Mouse (Mus musculus): ENCODE data around the gene Dab2ip.

The Dab2ip gene

GRCm38 (mm10) chr2:35558826-35559550, 922 bp downstream of the Dab2ip start:
- DNase-seq (ENCODE audit: low read depth), result no peak

- DNase-seq (ENCODE audit: low read depth), result no peak
Observed at GRCm38 (mm10) chr2:35559551-35559835, 1.4 kb downstream of the Dab2ip start.

DNA sequence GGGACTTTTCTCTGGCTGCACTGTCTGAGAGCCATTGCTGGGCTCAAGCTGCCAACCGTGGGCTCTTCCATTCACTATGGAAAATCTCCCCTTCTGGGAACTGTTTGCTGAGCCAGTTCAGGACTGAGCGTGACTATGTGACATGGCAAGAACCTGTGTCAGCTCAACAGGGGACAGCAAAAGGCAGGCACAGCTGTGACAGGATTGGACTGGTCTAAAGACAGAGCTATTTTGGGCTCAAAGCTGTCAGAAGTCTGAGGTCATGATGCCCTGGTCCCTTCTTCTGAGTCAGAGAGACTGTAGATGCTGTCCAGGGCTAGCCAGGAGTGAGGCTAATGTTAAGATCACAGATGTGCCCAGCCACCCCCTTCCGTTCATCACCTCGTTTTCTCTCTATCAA, 5.7 kb downstream of the Dab2ip start:
- DNase-seq (ENCODE audit: low read depth), result no peak

- DNase-seq (ENCODE audit: low read depth), result no peak
Observed at GRCm38 (mm10) chr2:35565051-35565836, 7.2 kb downstream of the Dab2ip start.

DNA sequence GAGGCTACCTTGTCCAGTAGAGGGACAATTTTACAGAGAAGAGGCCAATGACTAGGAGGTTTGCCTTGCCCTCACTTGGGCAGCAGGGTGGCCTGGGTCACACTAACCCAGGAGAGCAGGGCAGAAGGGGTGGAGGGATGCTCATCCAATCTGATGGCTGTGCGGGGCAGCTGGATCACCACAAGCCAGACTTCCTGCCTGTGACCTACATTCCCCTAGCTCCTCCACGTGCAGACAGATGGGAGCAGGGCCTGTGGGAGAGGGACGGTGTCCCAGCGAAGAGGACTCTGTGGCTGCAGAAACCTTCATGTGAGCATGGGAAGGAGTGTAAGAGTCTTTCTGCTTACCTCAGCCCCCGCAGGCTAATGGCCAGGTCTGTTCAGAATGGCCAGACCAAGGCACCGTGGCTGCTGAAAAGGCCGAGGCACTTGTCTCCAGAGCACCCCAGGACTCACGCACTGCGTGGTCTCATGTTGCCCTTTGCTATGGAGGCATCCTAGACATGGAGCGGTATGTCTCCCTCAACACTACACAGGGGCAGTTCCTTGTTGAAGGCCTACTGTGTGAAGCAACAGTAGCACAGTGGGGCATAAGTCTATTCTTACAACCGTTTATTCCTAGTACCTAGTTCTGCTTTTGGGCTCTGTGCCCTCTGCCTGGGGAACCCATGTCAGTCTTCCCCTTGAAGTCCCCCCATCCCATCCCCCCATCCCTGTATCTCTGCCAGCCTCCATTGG, 9.1 kb downstream of the Dab2ip start:
- no peak for DNase-seq (ENCODE audit: low read depth)

GRCm38 (mm10) chr2:35567694-35568149, 9.7 kb downstream of the Dab2ip start:
- no peak for DNase-seq (ENCODE audit: low read depth)

DNA sequence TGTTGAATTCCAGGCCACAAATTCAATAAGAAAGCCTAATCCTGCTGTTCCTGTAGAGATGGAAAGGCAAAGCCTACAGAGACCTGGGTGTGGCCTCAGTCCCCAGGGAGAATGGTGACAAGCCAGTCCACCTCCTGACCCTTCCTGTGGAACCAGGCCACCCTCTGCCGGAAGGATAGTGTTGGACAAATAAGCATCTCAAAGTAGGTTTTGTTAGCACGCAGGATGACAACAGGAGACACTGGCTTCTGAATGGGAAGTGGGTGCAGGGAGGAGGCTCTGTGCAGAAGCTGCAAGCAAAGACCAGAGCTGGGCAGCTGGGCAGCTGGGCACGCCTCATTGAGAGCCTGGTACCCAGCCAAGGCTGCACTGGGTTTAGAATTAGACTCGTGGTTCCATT, 12.7 kb downstream of the Dab2ip start:
- DNase-seq (ENCODE audit: low read depth), result no peak

GRCm38 (mm10) chr2:35574643-35575042, 16.6 kb downstream of the Dab2ip start:
- DNase-seq (ENCODE audit: low read depth), result no peak

DNA sequence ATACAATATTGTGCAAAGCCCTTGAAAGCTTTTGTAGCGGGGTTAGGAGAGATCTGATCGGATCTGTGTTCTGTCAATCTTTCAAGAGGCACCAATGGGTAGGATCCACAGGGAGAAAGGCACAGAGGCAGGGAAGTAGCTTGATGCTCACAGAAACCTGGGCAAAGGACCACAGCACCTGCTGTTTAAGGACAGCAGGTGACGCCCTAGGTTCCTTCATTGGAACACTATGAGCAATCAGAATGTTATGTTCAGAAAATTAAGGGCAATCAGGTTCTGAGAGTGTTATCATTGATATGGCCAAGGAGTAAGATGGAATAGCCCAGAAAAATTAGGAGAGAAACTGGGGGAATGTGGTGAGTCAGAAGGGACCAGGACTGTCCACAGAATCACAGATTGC, 18.6 kb downstream of the Dab2ip start:
- DNase-seq (ENCODE audit: low read depth), result no peak

- no peak for DNase-seq (ENCODE audit: low read depth)
Observed at GRCm38 (mm10) chr2:35580111-35580510, 22.0 kb downstream of the Dab2ip start.

GRCm38 (mm10) chr2:35581501-35582340, 23.7 kb downstream of the Dab2ip start:
- no peak for DNase-seq (ENCODE audit: low read depth)

DNA sequence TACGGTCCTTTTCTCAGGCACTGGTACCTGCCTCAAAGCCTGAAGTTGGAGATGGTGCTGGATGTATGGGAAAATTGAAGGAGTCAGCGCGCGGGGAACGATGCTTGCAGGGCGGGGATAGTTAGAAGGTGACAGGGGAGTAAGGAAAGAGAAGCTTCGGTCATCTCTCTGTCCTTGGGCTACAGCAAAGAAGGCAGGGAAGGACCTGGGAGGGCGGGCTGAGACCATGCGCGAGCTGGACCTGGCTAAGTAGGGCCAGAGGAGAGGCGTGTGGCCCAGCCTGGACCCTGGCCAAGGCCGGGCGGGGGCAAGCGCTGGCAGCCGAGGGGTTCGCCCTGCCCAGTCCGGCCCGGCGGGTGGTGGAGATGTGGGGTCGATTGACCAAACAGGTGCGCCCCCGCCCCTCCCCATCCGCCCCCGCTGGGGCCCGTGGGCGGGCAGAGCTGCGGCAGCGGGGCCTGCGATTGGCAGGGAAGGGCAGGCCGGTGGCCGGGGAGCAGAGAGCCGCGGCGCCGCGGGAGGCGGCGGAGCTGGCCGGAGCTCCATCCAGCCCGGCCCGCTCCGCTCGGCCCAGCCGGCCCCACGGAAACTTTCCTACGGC, 24.4 kb downstream of the Dab2ip start:
- DNase-seq (ENCODE audit: low read depth), result no peak

- DNase-seq (ENCODE audit: low read depth), result no peak
Observed at GRCm38 (mm10) chr2:35583406-35583805, 25.3 kb downstream of the Dab2ip start.

DNA sequence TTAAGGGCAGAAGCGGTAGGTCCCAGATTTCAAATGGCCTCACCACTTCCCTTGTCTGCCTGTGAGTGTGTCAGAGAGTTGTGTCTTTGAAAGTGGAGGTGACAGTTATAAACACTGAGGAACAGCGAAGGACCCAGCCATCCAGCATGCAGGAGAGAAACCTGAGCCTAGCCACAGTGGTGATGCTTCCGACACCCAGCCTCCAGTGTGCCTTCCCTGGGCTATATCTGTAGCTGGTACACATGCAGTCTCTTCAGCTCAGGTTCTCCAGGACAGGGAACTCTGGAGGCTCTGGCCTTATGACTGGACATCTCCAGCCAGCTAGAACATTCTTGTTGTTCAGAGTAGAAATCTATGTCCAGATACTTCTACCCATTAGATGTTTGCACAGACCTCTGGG, 25.9 kb downstream of the Dab2ip start:
- no peak for DNase-seq (ENCODE audit: low read depth)

GRCm38 (mm10) chr2:35588368-35588767, 30.3 kb downstream of the Dab2ip start:
- DNase-seq (ENCODE audit: low read depth), result no peak

DNA sequence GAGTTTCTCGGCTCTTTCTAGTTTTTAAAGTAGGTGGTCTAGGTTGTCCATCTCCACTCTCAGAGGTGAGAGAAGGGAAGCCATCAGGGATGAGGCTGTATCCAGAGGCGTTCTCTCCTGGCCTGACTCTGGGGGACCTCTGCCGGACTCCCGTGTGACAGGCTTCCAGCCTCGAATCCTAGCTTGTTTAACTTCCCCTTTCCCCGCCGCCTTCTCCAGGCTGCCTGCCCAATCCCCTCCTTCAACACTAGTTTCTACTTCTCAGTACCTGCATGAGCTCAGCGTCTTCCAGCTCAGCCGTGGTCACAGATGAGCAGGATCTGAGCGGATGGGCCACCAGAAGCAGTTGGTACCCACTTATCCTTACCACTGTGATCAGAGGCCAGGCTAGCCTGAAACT, 31.3 kb downstream of the Dab2ip start:
- DNase-seq (ENCODE audit: low read depth), result no peak

- peak; percentile 92 for DNase-seq (ENCODE audit: low read depth)
Observed at GRCm38 (mm10) chr2:35589800-35590199, 31.7 kb downstream of the Dab2ip start.

DNA sequence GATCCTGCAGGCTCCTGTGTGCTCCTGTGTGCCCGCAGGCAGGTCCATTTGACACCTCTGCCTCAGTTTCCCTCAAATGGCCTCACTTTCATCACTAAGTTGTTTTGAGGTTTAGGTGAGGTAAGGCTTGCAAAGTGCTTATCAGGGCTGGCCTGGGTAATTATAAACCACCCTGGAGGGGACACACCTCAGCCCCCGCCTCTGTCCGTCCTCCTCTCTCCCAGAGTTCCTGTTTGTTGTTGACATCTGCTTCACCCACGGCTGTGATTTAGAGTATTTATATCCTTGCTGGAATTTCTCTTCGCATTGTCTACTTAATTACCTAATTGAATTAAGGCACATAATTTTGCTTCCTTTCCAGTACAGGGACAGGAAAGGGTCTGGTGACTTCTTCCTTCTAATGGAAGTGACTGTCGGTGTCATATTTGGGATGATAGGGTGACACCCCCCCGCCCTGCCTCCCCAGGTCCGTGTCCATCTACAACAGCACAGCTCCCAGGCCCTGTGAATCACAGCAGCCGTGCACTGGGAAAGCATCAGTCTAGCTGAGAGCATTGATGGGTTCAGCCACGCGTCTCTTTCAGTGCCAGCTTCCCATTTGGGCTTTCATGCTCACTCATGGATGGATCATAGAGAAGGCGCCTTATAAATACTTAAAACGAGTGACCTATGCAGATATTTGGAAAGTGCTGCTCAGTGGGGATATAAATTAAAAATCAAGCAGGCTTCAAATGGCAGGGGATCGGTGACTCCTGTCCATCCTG, 34.1 kb downstream of the Dab2ip start:
- DNase-seq (ENCODE audit: low read depth), result no peak

DNA sequence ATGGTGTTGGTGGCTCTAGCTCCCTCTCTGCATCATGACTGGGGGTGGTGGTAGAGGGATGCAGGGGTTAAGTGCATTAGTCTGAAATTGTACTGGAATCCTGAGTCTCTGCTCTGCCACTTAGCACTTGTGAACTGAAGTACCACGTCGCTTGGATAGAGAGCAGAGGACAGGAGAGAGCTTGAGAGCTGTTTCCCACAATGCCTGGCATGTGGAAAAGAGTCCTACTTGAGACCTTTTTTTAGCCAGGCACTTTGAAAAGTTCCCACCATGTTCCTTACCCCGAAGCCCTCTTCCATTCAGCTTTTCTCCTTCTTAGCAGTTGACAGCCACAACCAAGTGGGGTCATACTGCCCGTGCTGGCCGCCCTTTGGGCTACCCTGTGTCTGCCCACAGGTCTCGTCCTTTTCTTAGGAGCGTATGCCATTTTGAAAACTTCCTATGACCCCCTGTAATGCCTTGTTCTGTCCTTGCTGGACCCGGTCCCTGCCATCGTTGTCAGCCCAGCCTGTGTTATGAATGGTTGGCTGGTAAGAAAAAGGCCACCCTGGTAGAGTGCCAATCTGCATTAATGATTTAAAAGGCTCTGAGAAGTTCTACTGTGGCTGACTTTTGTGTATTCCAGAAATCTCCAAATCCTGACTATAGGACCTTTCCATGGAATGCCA, 34.8 kb downstream of the Dab2ip start:
- no peak for DNase-seq (ENCODE audit: low read depth)

- no peak for DNase-seq (ENCODE audit: low read depth)
Observed at GRCm38 (mm10) chr2:35593889-35594288, 35.8 kb downstream of the Dab2ip start.

All from fibroblast of lung, adult 2 months (primary cell).